Mouse (Mus musculus): ENCODE measurements around the gene Adamts17.

Gene Adamts17

GRCm38 (mm10) chr7:66846582-66846981, 7.0 kb downstream of the Adamts17 start:
- no peak for DNase-seq (ENCODE audit: low spot score)

- DNase-seq (ENCODE audit: low spot score), result no peak
Observed at GRCm38 (mm10) chr7:66847299-66847698, 7.8 kb downstream of the Adamts17 start.

DNA sequence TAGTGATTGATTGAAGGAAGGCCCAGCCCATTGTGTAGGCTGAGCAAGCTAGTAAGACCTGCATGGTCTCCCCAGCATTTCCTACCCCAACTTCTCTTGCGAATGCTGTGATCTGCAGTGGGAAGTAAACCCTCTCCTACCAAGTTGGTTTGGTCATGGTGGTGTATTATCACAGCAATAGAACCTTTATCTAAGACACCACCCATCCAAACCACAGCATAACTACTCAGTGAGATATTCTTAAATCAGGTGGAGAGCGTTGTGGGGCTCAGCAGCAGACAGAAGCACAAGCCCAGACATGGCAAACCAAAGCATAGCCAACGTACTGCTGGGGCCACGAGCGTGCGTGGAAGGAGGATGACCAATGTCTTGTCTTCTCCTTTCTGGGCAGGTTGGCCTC, 9.8 kb downstream of the Adamts17 start:
- no peak for DNase-seq (ENCODE audit: low spot score)

GRCm38 (mm10) chr7:66852164-66852563, 12.6 kb downstream of the Adamts17 start:
- no peak for DNase-seq (ENCODE audit: low spot score)

- no peak for DNase-seq (ENCODE audit: low spot score)
Observed at GRCm38 (mm10) chr7:66857610-66858009, 18.1 kb downstream of the Adamts17 start.

DNA sequence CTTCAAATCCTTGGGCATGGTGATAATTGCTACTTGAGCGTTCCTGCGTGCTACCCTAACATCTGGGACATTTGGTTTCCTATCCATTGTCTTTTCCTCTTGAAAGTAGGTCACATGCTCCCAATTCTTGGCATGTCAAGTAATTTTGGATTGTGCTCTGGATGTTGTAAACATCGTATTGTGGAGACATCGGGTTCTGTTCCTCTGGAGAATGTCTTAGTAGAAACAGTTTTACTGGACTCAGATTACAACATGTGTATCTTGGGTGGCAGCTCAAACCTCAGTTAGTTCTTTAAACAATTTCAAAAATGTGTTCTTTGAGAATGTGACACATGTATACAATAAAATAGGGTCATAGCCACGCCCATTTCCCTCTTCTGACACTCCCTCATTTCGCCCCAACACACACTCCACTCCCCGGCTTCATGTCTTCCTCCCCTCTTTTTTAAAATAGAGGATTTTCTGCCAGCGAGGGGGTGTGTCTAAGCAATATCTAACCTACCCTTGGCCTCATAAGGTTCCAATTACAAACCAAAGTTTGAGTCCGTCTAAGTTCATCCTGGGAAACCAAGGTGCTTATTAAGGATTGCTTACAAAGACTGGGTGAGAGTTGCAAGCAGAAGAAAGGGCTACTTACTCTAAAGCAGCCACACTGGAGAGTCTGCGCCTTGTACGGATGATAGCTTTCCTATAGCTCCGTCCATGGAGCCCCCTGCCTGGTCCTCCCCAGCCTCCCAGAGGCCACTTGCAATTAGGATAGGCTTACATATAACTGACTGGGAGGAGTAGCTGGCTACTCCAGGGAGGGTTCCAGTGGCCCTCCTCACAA, 18.9 kb downstream of the Adamts17 start:
- DNase-seq (ENCODE audit: low spot score), result no peak

DNA sequence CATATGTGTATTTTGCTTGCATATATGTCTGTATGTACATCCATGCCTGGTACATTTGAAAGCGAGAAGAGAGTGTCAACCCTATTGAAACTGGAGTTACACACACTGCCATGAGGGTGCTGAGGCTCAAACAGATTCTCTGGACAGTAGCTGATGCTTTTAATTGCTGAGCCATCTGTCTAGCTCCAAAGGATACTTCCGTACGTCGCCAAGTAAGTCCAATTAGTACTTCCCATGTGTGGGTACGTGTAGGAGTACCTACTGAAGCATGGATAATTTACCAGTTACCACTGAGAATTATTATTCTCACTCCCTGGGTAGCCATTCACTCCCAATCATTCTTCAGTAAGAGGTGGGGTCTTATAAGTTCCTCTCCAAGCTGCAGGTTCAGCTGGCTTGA, 19.7 kb downstream of the Adamts17 start:
- DNase-seq (ENCODE audit: low spot score), result no peak

GRCm38 (mm10) chr7:66866944-66867718, 27.6 kb downstream of the Adamts17 start:
- DNase-seq (ENCODE audit: low spot score), result no peak

DNA sequence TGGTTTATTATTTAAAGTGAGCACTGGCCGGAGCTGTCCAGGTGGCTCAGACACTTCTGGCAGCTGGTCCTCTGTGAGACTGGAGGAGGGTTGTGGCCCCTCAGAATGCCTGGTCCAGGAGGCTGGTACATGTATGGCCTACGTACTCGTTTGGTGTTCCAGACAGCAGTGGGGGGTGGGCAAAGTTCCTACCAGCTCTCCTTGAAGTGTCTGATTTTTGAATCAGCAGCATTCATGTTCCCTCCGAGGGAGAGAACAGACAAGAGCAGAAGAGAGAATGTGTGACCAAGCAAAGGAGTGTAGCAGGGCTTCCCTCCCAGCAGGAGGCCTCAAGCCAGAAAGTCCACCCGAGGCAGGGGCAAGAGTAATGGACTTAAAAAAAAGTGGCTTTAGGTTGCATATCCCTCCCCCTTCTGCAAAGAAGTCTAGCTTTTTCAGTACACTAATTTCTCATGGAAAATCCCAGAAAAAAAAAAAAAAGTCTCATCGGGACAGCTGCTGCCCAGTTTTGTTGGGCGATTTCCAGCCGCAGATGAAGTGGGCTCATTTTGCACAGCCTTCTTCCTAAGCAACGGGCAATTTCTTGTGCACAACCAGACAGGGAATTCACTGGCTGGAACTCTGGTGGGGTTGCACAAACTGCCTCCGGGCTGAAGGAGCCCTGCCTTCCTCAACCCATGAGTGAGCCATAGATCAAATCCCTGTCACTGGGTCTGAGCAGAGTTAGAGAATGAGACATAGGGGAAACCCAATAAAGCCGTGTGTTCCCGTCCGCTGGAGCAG, 28.4 kb downstream of the Adamts17 start:
- peak; percentile 59 for DNase-seq (ENCODE audit: low spot score)

GRCm38 (mm10) chr7:66871520-66871919, 32.0 kb downstream of the Adamts17 start:
- no peak for DNase-seq (ENCODE audit: low spot score)

- no peak for DNase-seq (ENCODE audit: low spot score)
Observed at GRCm38 (mm10) chr7:66871940-66872511, 32.5 kb downstream of the Adamts17 start.

GRCm38 (mm10) chr7:66873235-66873634, 33.7 kb downstream of the Adamts17 start:
- no peak for DNase-seq (ENCODE audit: low spot score)

DNA sequence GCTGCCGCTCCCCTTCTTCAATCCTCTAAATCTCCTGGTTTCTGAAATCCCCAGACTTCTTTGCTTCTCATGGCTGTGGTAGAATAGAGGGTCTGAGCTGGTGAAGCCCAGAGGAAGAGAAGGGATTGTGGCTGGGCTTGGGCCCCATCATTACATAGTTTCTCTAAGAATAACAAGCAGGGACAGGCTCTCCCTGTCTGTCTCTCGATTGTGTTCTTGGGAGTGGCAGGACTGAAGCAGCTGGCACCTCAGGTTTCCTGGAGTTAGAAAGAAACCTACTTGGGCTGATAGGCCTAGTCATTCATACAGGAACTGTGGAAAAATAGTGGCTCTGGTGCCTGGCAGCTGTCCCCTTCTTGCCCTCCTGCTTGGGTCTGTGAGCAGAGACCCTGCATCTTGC, 51.9 kb downstream of the Adamts17 start:
- DNase-seq (ENCODE audit: low spot score), result no peak

DNA sequence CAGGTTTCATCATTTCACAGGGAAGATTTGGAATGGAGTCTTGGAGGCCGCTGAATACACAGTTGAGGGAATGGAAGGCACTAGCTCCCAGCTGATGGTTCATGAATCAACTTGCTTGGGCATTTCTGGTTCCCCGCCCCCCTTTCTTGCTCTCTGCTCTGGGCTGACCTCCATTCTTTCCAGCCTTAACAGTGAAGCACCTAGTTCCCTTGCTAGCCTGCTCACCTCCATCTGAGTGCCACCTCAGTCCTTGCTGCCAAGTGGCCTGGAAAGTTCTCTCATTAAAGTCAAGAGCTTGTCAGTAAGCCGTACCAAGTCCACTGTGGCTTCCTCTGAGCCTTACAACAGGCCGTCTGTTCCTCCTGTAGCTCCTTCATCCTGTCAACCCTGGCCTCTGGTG, 52.6 kb downstream of the Adamts17 start:
- no peak for DNase-seq (ENCODE audit: low spot score)

GRCm38 (mm10) chr7:66902376-66902775, 62.8 kb downstream of the Adamts17 start:
- DNase-seq (ENCODE audit: low spot score), result no peak

DNA sequence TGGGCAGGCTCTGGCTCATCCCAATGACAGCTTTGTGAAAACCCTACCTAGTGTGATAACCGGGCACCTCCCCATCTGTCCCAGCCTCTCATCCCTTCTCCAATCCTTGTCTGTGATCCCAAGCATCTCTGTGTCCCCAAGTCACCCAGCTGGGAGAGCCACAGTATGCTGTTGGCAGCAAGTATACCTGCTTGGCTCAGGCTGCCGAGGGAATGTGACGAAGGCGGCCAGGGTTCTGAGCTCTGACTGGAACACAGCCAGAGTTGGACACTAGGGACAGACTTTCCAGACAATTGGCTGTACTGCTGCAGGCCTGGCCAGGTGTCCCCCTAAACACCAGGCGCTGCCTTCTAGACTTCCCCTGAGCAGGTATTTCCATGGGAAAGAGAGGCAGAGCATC, 63.5 kb downstream of the Adamts17 start:
- DNase-seq (ENCODE audit: low spot score), result no peak

DNA sequence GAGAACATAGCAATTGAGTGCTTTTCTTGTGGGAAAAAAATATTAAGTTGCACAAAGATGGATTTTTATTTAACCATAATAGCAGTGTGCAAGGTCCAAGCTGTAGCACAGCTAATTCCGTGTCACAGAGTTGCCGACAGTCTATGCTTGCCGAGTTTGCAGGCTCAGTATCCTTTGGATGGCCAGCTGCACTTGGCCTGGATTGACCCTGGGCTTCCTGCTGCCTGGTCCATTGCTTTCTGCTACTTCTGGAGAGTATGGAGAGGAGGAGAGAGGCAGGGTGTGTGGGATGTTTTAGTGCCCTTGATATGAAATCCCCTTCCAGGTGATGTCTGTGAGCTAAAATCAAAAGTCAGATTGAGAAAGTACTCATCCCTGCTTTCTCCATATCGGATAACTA, 66.4 kb downstream of the Adamts17 start:
- no peak for DNase-seq (ENCODE audit: low spot score)

GRCm38 (mm10) chr7:66912866-66913265, 73.3 kb downstream of the Adamts17 start:
- no peak for DNase-seq (ENCODE audit: low spot score)

- DNase-seq (ENCODE audit: low spot score), result no peak
Observed at GRCm38 (mm10) chr7:66923595-66923994, 84.1 kb downstream of the Adamts17 start.

GRCm38 (mm10) chr7:66924104-66924503, 84.6 kb downstream of the Adamts17 start:
- DNase-seq (ENCODE audit: low spot score), result no peak

DNA sequence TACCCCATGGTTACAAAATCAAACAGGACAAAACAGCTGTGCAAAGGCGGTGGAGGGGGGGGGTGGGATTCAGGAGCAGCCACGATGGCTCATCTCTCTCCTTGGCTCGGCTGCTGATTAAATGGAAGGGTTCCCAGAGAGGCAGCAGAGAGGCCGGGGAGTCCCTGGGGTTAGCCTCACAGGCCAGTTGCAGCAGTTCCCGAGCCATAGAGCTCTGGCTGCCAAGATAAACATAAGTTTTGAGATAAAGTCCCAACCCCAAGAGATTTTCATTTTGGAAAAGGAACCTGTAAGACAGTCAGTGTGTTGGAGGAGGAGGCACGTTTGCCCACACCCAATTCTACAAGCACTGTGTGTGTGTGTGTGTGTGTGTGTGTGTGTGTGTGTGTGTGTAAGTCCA, 89.7 kb downstream of the Adamts17 start:
- peak; percentile 62 for DNase-seq (ENCODE audit: low spot score)

GRCm38 (mm10) chr7:66931291-66931690, 91.8 kb downstream of the Adamts17 start:
- no peak for DNase-seq (ENCODE audit: low spot score)

Data from testis, postnatal 10 days (tissue).